15 mouse cellular contexts compared by ENCODE assay signal in the genomic region with DNA sequence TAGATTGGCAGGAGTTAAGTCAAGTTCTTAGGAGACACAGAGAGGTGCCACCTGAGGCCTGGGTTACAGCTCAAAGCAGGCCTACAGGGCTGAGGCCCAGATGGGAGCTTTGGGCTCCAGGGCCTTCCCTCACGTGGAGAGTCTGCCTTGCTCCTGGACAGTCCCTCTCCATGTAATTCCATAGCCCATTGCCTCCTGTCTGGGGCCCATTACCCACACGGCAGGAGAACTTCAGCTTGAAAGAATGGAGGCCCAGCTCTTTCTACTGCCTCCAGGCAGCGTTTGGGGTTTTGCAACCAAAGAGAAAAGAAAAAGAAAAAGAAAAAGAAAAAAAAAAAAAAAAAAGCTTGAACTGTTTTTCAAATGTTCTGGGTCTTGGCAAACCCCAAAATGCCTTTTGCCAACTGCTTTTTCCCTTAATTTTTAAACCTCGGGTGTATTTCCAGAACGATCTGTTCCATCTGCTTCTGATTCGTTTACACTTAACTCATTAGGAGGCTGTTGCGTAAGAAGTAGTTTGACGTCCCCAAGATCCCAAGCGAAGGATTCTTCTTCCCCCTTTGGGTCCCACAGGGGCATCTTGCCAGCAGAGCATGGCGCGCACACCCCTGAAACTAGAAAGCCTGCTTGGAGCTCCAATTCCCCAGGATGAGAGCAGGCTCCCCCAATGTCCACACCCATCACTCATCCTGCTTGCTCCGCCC.
A peak's percentile ranks its signal among the peaks of the same experiment; 100 is the strongest.
DNase-seq lines count a peak whose midpoint lies in the region; ATAC-seq and TF ChIP-seq lines count a peak whose summit lies in the region.
"Had no signal": no experiment of that assay in that cellular context is flagged by ENCODE, and none has a peak within 500 bp of the region (broad histone marks: within the 10 kb centered on the region; RNA-seq: fewer than 3 reads in every experiment).

No protein-coding gene starts in this region.

- no peak overlapping the region for H3K4me3 ChIP-seq in heart, adult 2 months
- H3K4me3 ChIP-seq in heart, embryonic 10.5 days = no peak overlapping the region
- H3K4me3 ChIP-seq in brown adipose tissue, adult 24 weeks (ENCODE audit: insufficient read depth, low read depth, low read length) = no peak overlapping the region
- no peak overlapping the region for H3K4me3 ChIP-seq in kidney, embryonic 14.5 days (ENCODE audit: low read length)
- H3K4me3 ChIP-seq: heart, embryonic 15.5 days; neural tube, embryonic 15.5 days had no signal

- peak; percentile 57 to 68 for DNase-seq in heart, adult 2 months
- no peak for DNase-seq in heart, embryonic 10.5 days (ENCODE audit: low spot score)
- peak; percentile 74 for DNase-seq in gastrocnemius, postnatal 25 days
- DNase-seq in lung, postnatal 10 days = peak; percentile 48
- no peak for DNase-seq in thymus, postnatal 14 days
- DNase-seq: cerebellum, postnatal 10 days; left cerebral cortex, postnatal 4 days; liver, postnatal 0 days; right cerebral cortex, postnatal 25 days had no signal

- no peaks in the 10 kb centered on the region for H3K27me3 ChIP-seq in heart, adult 2 months (ENCODE audit: control insufficient read depth, insufficient read depth, low read length)
- peaks cover 39% of the 10 kb centered on the region for H3K27me3 ChIP-seq in heart, embryonic 10.5 days (ENCODE audit: insufficient read depth, poor library complexity, severe bottlenecking)
- H3K27me3 ChIP-seq in kidney, embryonic 14.5 days (ENCODE audit: control insufficient read depth, insufficient read depth, low read length) = no peaks in the 10 kb centered on the region
- H3K27me3 ChIP-seq: CH12.LX had no signal

- no peak overlapping the region for H3K4me2 ChIP-seq in kidney, embryonic 14.5 days (replicated peaks; ENCODE audit: low read depth, low read length)
- H3K4me2 ChIP-seq: heart, embryonic 15.5 days; neural tube, embryonic 15.5 days had no signal

- H3K79me2 ChIP-seq in heart, adult 2 months (replicated peaks; ENCODE audit: control insufficient read depth, insufficient read depth, low read length) = no peaks in the 10 kb centered on the region

- WGBS in heart, adult 2 months = 79% methylated on average over 12 of the region's 12 CpGs
- WGBS in heart, embryonic 10.5 days = 79% methylated on average over 12 of the region's 12 CpGs
- WGBS in kidney, embryonic 14.5 days = 81% methylated on average over 12 of the region's 12 CpGs

- H3K9ac ChIP-seq in heart, adult 2 months (ENCODE audit: low read depth, low read length) = no peak overlapping the region
- H3K9ac ChIP-seq in kidney, embryonic 14.5 days (ENCODE audit: low read depth, low read length) = no peak overlapping the region
- H3K9ac ChIP-seq: heart, embryonic 15.5 days; liver, postnatal 0 days; neural tube, embryonic 15.5 days had no signal

- H3K9me3 ChIP-seq in heart, embryonic 10.5 days = no peaks in the 10 kb centered on the region
- no peaks in the 10 kb centered on the region for H3K9me3 ChIP-seq in kidney, embryonic 14.5 days (ENCODE audit: control insufficient read depth, low read length)
- H3K9me3 ChIP-seq: heart, embryonic 15.5 days; neural tube, embryonic 15.5 days had no signal

- intact Hi-C loops in heart, adult 2 months (cut with DNase I) = no loop called here

- H3K4me1 ChIP-seq in heart, adult 2 months (ENCODE audit: control insufficient read depth, insufficient read depth, low read length) = peaks cover 3% of the 10 kb centered on the region; the same call in 1 of the 2 replicates
- H3K4me1 ChIP-seq in heart, embryonic 10.5 days = peaks cover 57% of the 10 kb centered on the region
- H3K4me1 ChIP-seq in brown adipose tissue, adult 24 weeks (ENCODE audit: control insufficient read depth, insufficient read depth, insufficient read length, low read length) = peaks cover 6% of the 10 kb centered on the region; the same call in 1 of the 2 replicates
- H3K4me1 ChIP-seq in kidney, embryonic 14.5 days (ENCODE audit: control insufficient read depth, insufficient read depth, low read length) = peaks cover 14% of the 10 kb centered on the region

- ATAC-seq in kidney, embryonic 14.5 days (ENCODE audit: low FRiP score, low TSS enrichment) = no peak
- ATAC-seq: liver, postnatal 0 days; midbrain, embryonic 16.5 days had no signal

- H3K36me3 ChIP-seq in heart, adult 2 months (ENCODE audit: control insufficient read depth, insufficient read depth, low read length) = no peaks in the 10 kb centered on the region
- no peaks in the 10 kb centered on the region for H3K36me3 ChIP-seq in heart, embryonic 10.5 days
- no peaks in the 10 kb centered on the region for H3K36me3 ChIP-seq in kidney, embryonic 14.5 days (ENCODE audit: control insufficient read depth, insufficient read depth, low read length)
- H3K36me3 ChIP-seq: heart, embryonic 15.5 days; neural tube, embryonic 15.5 days had no signal

- TF ChIP-seq EP300 in heart, adult 2 months (IDR thresholded peaks at IDR 0.05; ENCODE audit: insufficient read depth, low read depth, low read length) = no peak

- TF ChIP-seq CTCF in heart, adult 2 months (IDR thresholded peaks at IDR 0.05) = no peak

- H3K27ac ChIP-seq in heart, adult 2 months = no peak overlapping the region
- H3K27ac ChIP-seq in heart, embryonic 10.5 days = no peak overlapping the region
- peak overlapping the region; percentile 65 for H3K27ac ChIP-seq in brown adipose tissue, adult 24 weeks (replicated peaks; ENCODE audit: low read depth, low read length)
- H3K27ac ChIP-seq in kidney, embryonic 14.5 days (ENCODE audit: low read depth, low read length) = no peak overlapping the region
- H3K27ac ChIP-seq: heart, embryonic 15.5 days; neural tube, embryonic 15.5 days had no signal

- TF ChIP-seq POLR2A in heart, adult 2 months (IDR thresholded peaks at IDR 0.05; ENCODE audit: insufficient read depth, low read depth, low read length) = no peak

Comparison
In these comparisons a context has a peak if more than half of its experiments do, and no peak if none do; other contexts are left out.
1. DNase-seq: peak in heart, adult 2 months (2 of 2), gastrocnemius, postnatal 25 days (single experiment) and lung, postnatal 10 days (single experiment); none in heart, embryonic 10.5 days (single experiment) and thymus, postnatal 14 days (single experiment).